Mouse (Mus musculus) embryo, embryonic 10 days (tissue): ENCODE data around the gene Aars.
"Not testable (repeated sequence)": the region's sequence is repeated elsewhere in the genome, so short reads cannot be mapped to it uniquely, and the experiment has no call there.

Experiments used
- DNase-seq: peaks from one replicate; pipeline ENCODE4 v3.0.0-alpha.2; 2015; ENCODE audit warnings: low spot score

Aars gene

GRCm38 (mm10) chr8:111053827-111054518 is 21.0 kb downstream of the Aars start:
- no peak for DNase-seq

- DNase-seq = no peak
Measured at GRCm38 (mm10) chr8:111055031-111055634, 22.2 kb downstream of the Aars start.

- DNase-seq = no peak
Measured at GRCm38 (mm10) chr8:111055661-111056060, 22.7 kb downstream of the Aars start.

- DNase-seq = peak; percentile 98
Measured at GRCm38 (mm10) chr8:111056158-111056663, 23.3 kb downstream of the Aars start, which contains the start of gene Exosc6. Gene Exosc6 (plus strand): TSS chr8:111056339.

- peak; percentile 31 for DNase-seq
Measured at GRCm38 (mm10) chr8:111056691-111057293, 23.8 kb downstream of the Aars start.

- no peak for DNase-seq
Measured at GRCm38 (mm10) chr8:111058946-111059572, 26.1 kb downstream of the Aars start.

- DNase-seq = peak; percentile 42
Measured at GRCm38 (mm10) chr8:111061688-111062071, 28.7 kb downstream of the Aars start.

GRCm38 (mm10) chr8:111062072-111062757 is 29.3 kb downstream of the Aars start:
- DNase-seq = peak; percentile 91

GRCm38 (mm10) chr8:111062893-111063292 is 29.9 kb downstream of the Aars start:
- no peak for DNase-seq

GRCm38 (mm10) chr8:111066308-111066707 is 33.4 kb downstream of the Aars start:
- DNase-seq = no peak

- no peak for DNase-seq
Measured at GRCm38 (mm10) chr8:111067439-111067838, 34.5 kb downstream of the Aars start.

GRCm38 (mm10) chr8:111068660-111069059 is 35.7 kb downstream of the Aars start:
- not testable (repeated sequence) for DNase-seq

GRCm38 (mm10) chr8:111075926-111076325 is 43.0 kb downstream of the Aars start:
- no peak for DNase-seq

GRCm38 (mm10) chr8:111079461-111079860 is 46.5 kb downstream of the Aars start:
- no peak for DNase-seq

- peak; percentile 51 for DNase-seq
Measured at GRCm38 (mm10) chr8:111079861-111080271, 46.9 kb downstream of the Aars start.

GRCm38 (mm10) chr8:111081580-111082258 is 48.8 kb downstream of the Aars start:
- DNase-seq = no peak

- not testable (repeated sequence) for DNase-seq
Measured at GRCm38 (mm10) chr8:111083936-111084335, 51.0 kb downstream of the Aars start.

GRCm38 (mm10) chr8:111090126-111090525 is 57.2 kb downstream of the Aars start:
- DNase-seq = peak; percentile 90

- DNase-seq = no peak
Measured at GRCm38 (mm10) chr8:111091706-111092105, 58.8 kb downstream of the Aars start.

- DNase-seq = not testable (repeated sequence)
Measured at GRCm38 (mm10) chr8:111092326-111092725, 59.4 kb downstream of the Aars start, which contains the start of gene Clec18a. Gene Clec18a (minus strand): TSS chr8:111092426.
